Mouse (Mus musculus): Measurements from ENCODE around the gene Mbd3.

DNA sequence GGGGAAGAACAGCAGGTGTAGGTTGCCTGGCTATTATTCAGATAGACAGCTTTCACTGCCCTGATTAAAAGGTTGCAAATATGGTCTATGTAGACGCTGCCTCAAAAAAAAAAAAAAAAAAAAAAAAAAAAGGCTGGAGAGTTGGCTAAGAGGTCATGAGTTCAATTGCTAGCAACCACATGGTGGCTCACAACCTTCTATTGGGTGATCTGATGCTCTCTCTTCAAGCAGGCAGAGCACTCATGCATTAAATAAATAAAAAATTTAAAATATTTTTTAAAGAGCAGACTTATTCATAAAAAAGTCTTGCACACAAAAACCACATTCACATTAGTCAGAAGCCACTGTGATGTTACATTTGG lies 1.2 kb downstream of the Mbd3 start:
- TF ChIP-seq POLR2A (IDR thresholded peaks at IDR 0.05; ENCODE audit: borderline replicate concordance, extremely low read depth, low read depth, low read length), result no peak
- TF ChIP-seq CTCF (IDR thresholded peaks at IDR 0.05; ENCODE audit: insufficient read depth, low read length), result no peak

Measured in lung, adult 2 months (tissue).